Mouse (Mus musculus) spleen, embryonic (tissue): ENCODE results near the gene Smim24.

ENCODE experiments used
- CTCF ChIA-PET: fragments of 350-600 bp; sonication (Branson Sonifier 250); formaldehyde crosslinking; loops from one replicate; lab custom pipeline; 2022; lab: Charles Lee

Gene Smim24

GRCm38 (mm10) chr10:81418216-81419070 lies 25.6 kb downstream of the Smim24 start:
- CTCF ChIA-PET = interaction anchor here (0.7 kb wide), 1 partner anchor 91 kb away, joined by 3 read pairs; no protein-coding TSS in a partner anchor

GRCm38 (mm10) chr10:81419111-81419928 lies 26.5 kb downstream of the Smim24 start:
- CTCF ChIA-PET = interaction anchor here (0.6 to 0.7 kb wide), 2 partner anchors 22 to 90 kb away, joined by 3 to 11 read pairs; no protein-coding TSS in a partner anchor

DNA sequence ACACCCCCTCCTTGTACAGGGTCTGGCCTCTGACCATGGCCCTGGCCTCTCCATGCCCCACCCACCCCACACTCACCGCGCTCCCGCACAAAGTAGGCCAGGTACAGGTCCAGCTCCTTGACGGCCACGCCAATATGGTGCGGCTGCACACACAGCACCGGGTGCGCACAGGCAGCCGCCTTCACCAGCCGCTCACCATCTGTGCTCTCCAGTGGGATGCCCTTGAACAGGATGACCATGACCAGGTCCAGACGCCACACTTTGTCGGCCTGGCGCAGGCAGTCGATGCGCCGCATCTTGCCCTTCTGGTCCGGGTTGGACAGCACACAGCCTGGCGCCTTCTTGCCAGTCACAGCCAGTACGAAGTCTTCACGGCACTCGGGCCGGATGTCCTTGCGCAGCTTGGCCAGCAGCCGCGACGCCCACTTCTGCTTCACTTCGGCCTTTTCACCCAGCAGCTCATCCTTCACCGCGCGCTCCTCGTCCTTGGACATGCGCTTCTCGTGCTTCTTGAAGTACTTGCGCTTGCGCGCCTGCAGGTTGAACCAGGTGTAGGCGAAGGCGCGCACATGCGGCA lies 27.4 kb downstream of the Smim24 start:
- CTCF ChIA-PET = no interaction called here

- CTCF ChIA-PET = no interaction called here
Observed at GRCm38 (mm10) chr10:81421041-81421796, 28.4 kb downstream of the Smim24 start.

- CTCF ChIA-PET = interaction anchor here (0.5 kb wide), 1 partner anchor 12 kb away, joined by 3 read pairs; no protein-coding TSS in a partner anchor
Observed at GRCm38 (mm10) chr10:81421797-81422100, 28.9 kb downstream of the Smim24 start.

GRCm38 (mm10) chr10:81422191-81422590 lies 29.3 kb downstream of the Smim24 start:
- CTCF ChIA-PET = interaction anchor here (0.5 kb wide), 1 partner anchor 13 kb away, joined by 3 read pairs; no protein-coding TSS in a partner anchor

GRCm38 (mm10) chr10:81422661-81423217 lies 29.9 kb downstream of the Smim24 start:
- CTCF ChIA-PET = no interaction called here

DNA sequence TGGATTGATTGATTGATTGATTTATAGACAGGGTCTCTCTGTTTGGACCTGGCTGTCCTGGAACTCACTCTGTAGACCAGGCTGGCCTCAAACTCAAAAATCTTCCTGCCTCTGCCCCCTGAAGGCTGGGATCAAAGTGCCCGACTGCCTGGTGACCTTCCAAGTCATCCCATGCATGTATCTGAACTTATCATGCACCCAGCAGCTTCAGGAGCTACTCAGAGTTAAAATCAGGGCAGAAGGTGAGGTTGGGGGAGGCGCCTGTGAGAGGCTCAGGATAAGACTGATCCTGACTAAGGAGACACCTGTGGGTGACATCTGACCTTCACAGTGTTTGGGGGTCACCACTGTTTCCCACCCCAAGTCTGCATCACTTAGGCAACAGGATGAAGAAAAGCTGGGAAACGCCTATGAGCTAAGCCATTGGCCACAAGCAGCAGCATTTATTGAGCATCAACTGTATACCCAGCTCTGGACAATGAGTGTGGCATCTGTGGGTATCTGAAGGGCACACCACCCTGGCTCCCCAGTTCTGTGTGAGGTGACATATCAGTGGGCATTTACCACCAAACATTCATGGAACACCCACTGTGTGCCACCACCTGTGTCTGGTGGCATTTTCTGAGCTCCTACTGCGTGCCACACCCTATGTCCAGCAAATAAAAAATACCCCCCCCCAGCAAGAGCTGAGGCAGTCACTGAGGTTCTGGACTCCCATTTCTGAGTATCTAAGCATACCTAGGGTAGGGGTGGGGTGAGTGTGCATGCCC lies 30.8 kb downstream of the Smim24 start:
- CTCF ChIA-PET = no interaction called here

- CTCF ChIA-PET = interaction anchor here (0.6 kb wide), 1 partner anchor 127 kb away, joined by 3 read pairs; no protein-coding TSS in a partner anchor
Observed at GRCm38 (mm10) chr10:81424246-81425051, 31.6 kb downstream of the Smim24 start.

DNA sequence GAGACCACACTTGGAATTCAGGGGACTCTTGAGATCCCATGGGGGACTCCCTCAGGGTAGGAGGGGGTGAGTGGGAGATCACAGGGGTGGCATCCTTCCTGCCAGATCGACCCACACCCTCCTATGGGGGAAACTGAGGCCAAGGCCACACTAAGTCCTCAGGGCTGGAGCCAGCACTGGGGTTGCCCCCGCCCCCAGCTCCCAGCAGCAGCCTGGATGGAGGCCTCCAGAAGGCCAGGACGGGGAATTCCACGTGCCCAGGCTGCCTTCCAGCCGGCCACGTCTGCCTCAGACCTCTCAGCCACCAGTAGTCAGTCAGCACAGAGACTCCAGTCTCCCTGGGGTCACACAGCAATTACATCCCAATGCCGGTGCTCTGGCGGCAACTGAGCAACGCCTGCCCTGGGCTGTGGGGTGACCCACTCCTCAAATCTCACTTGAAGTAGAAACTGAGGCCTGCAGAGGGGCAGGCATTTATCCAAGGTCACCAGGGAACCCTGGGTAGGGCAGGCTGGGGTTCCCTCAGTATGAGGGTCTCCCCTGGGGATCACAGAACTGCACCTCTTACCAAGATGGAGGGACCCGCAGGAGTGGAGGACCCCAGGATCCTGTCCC lies 32.5 kb downstream of the Smim24 start:
- CTCF ChIA-PET = interaction anchor here (0.7 kb wide), 1 partner anchor 29 kb away, joined by 5 read pairs; no protein-coding TSS in a partner anchor

- CTCF ChIA-PET = interaction anchor here (0.7 kb wide), 2 partner anchors 9 to 130 kb away, joined by 3 to 9 read pairs; no protein-coding TSS in a partner anchor
Observed at GRCm38 (mm10) chr10:81426081-81426671, 33.3 kb downstream of the Smim24 start.

DNA sequence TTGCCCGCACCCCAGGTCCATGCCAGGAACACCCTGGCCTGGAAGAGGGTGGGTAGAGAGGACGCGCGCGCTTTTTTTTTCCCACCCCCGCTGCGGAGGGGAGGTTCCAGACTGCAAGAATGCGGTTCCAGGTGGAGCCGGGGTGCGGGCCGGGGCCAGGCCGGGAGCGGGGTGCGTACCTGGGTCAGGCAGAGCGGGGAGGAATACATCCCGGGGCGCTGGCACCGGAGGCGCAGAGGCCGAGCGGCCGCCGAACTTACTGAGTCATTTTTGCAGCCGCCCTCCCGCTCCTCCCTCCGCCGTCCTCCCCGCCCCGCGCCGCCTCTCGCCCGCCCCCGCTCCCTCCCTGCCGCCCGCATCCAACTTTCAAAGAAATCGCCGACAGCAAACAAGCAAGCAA lies 34.0 kb downstream of the Smim24 start:
- CTCF ChIA-PET = interaction anchor here (0.6 kb wide), 2 partner anchors 128 to 141 kb away, joined by 4 to 5 read pairs; no protein-coding TSS in a partner anchor

DNA sequence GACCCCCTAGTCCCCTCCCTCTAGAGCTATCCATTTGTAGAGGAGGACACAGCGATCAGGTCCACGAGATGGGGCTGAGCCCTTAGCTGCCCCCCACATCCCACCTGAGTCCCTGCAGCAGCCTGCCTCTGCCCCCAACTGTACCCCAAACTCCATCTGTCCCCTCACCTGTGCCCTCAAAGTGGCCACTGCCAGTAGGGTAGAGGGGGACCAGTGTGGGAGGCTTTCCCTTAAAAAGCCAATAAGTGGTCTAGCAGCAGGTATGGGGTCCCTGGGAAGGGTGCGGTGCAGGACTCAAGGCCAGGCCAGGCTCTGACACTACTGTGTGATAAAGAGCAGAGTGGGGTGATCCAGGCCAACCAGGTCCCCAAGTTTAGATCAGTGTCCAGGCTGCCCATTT lies 34.5 kb downstream of the Smim24 start:
- CTCF ChIA-PET = interaction anchor here (0.6 to 0.7 kb wide), 3 partner anchors 128 to 694 kb away, joined by 4 to 5 read pairs (median 4); no protein-coding TSS in a partner anchor

GRCm38 (mm10) chr10:81427804-81428506 lies 35.1 kb downstream of the Smim24 start:
- CTCF ChIA-PET = interaction anchor here (0.7 kb wide), 1 partner anchor 695 kb away, joined by 4 read pairs; no protein-coding TSS in a partner anchor

- CTCF ChIA-PET = no interaction called here
Observed at GRCm38 (mm10) chr10:81428507-81428870, 35.6 kb downstream of the Smim24 start.

- CTCF ChIA-PET = no interaction called here
Observed at GRCm38 (mm10) chr10:81429092-81429491, 36.2 kb downstream of the Smim24 start.

DNA sequence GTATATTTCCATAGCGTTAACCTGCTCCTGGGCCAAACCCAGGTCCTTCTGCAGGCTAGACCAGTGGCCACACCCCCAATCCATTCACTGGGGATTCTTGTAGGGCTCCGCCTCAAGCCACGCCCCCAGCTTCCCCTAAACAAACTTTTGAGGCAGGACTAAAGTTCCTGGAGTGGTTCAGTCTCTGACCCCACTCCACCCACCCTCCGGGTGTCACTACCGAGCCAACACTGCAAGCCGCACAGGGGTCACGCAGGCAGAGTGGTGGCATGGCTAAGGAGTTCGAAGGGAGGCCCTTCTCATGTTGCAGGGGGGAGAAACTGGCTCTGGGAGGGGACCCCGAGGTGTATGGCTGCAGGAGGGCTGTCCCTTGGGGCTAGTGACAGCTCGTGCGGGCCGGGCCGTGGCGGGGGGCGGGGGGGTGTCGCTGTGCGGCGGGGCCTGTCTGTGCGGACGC lies 36.8 kb downstream of the Smim24 start:
- CTCF ChIA-PET = no interaction called here
